Mouse (Mus musculus) brain, embryonic 14.5 days (tissue): ENCODE data around the gene Pde10a.

ENCODE experiments used
- CTCF ChIP-seq: fragments of 200-500 bp; IDR thresholded peaks from 2 replicates; pipeline ENCODE4 v1.5.1; 2012; ENCODE audit warnings: inconsistent platforms, mild to moderate bottlenecking, moderate library complexity, borderline replicate concordance; ENCODE audit not compliant: insufficient read depth, insufficient read length; ENCODE audit errors: extremely low read depth
- POLR2A ChIP-seq: fragments of 200-500 bp; IDR thresholded peaks from 2 replicates; pipeline ENCODE4 v1.6.1; 2012; ENCODE audit warnings: mild to moderate bottlenecking, inconsistent platforms, borderline replicate concordance; ENCODE audit not compliant: poor library complexity, insufficient read depth, insufficient read length, severe bottlenecking; ENCODE audit errors: extremely low read depth

- TF ChIP-seq CTCF: no peak
- TF ChIP-seq POLR2A: no peak
These were observed 115.7 kb downstream of the Pde10a start for GRCm38 (mm10) chr17:8640741-8641480.
